Mouse (Mus musculus) brain, embryonic 14.5 days (tissue): ENCODE measurements around the gene Skp2. TPM values are rescaled to one million over a fixed set of nuclear protein-coding genes. Genes with fewer than 3 reads are reported as not detected.

ENCODE experiments used
- DNase-seq: peaks from one replicate; pipeline ENCODE4 v3.0.0-alpha.2; 2011; ENCODE audit warnings: low read depth
- CTCF ChIP-seq: fragments of 200-500 bp; IDR thresholded peaks from 2 replicates; pipeline ENCODE4 v1.5.1; 2012; ENCODE audit warnings: inconsistent platforms, mild to moderate bottlenecking, moderate library complexity, borderline replicate concordance; ENCODE audit not compliant: insufficient read depth, insufficient read length; ENCODE audit errors: extremely low read depth
- POLR2A ChIP-seq: fragments of 200-500 bp; IDR thresholded peaks from 2 replicates; pipeline ENCODE4 v1.6.1; 2012; ENCODE audit warnings: mild to moderate bottlenecking, inconsistent platforms, borderline replicate concordance; ENCODE audit not compliant: poor library complexity, insufficient read depth, insufficient read length, severe bottlenecking; ENCODE audit errors: extremely low read depth
- polyA plus RNA-seq: library from polyadenylated mRNA; depleted of rRNA; stranded (reverse); fragments of >200 nt; gene quantifications from 2 replicates; pipeline ENCODE4 v1.2.3, GENCODE M21; 2012; rRNA removed

The Skp2 gene
- polyA plus RNA-seq: 10.9 and 15.7 TPM in 2 replicates

- TF ChIP-seq CTCF (no peak), POLR2A (no peak)
- DNase-seq: no peak
These were observed at the start of gene Skp2 for GRCm38 (mm10) chr15:9155325-9155724. Gene Skp2, minus strand, starts transcription at chr15:9155425.

- no peak for DNase-seq
- no peak for TF ChIP-seq POLR2A
- no peak for TF ChIP-seq CTCF
These were observed 43.2 kb upstream of the Skp2 start for GRCm38 (mm10) chr15:9198421-9198820.

GRCm38 (mm10) chr15:9192685-9193084 is 37.5 kb upstream of the Skp2 start:
- peak; percentile 9; the same call in 1 of the 2 replicates for TF ChIP-seq CTCF

GRCm38 (mm10) chr15:9189796-9190195 is 34.6 kb upstream of the Skp2 start:
- DNase-seq: no peak
- TF ChIP-seq CTCF: no peak
- TF ChIP-seq POLR2A: no peak

More at GRCm38 (mm10) chr15:9192685-9193084, 37.5 kb upstream of the Skp2 start:
- DNase-seq: peak; percentile 15

GRCm38 (mm10) chr15:9183995-9184394 is 28.8 kb upstream of the Skp2 start:
- TF ChIP-seq CTCF: no peak
- TF ChIP-seq POLR2A: no peak
- DNase-seq: no peak

GRCm38 (mm10) chr15:9177038-9177437 is 21.8 kb upstream of the Skp2 start:
- no peak for DNase-seq
- TF ChIP-seq POLR2A: no peak
- TF ChIP-seq CTCF: no peak

GRCm38 (mm10) chr15:9164125-9164524 is 8.9 kb upstream of the Skp2 start:
- no peak for TF ChIP-seq CTCF
- TF ChIP-seq POLR2A: no peak
- DNase-seq: peak; percentile 22

GRCm38 (mm10) chr15:9162557-9163070 is 7.4 kb upstream of the Skp2 start:
- DNase-seq: peak; percentile 23
- no peak for TF ChIP-seq CTCF
- TF ChIP-seq POLR2A: no peak

GRCm38 (mm10) chr15:9140684-9141171 is 14.5 kb downstream of the Skp2 start:
- peak; percentile 71 for DNase-seq
- TF ChIP-seq POLR2A (no peak), CTCF (no peak)

- no peak for TF ChIP-seq CTCF
- TF ChIP-seq POLR2A: peak; percentile 48; the same call in 1 of the 2 replicates
- peak; percentile 100 for DNase-seq
These were observed 15.0 kb downstream of the Skp2 start, which contains the start of gene Lmbrd2 for GRCm38 (mm10) chr15:9140252-9140680. Gene Lmbrd2, plus strand, starts transcription at chr15:9140550.

- DNase-seq: peak; percentile 29
- no peak for TF ChIP-seq POLR2A
- no peak for TF ChIP-seq CTCF
These were observed 15.8 kb downstream of the Skp2 start for GRCm38 (mm10) chr15:9139447-9139846.

- no peak for TF ChIP-seq CTCF
- no peak for DNase-seq
These were observed 20.2 kb downstream of the Skp2 start for GRCm38 (mm10) chr15:9134891-9135507.
